Mouse (Mus musculus) stomach, postnatal 0 days (tissue): ENCODE data around the gene Sphk2.

Experiments used
- CTCF ChIP-seq: IDR thresholded peaks from 2 replicates; pipeline ENCODE4 v1.5.1; 2016; ENCODE audit warnings: antibody characterized with exemption, low read depth, mild to moderate bottlenecking, moderate library complexity
- EP300 ChIP-seq: optimal IDR thresholded peaks from 2 replicates; pipeline ENCODE3; 2016; ENCODE audit warnings: antibody characterized with exemption

- no peak for TF ChIP-seq CTCF
- TF ChIP-seq EP300: no peak
Measured at GRCm38 (mm10) chr7:45710477-45711191, 7.2 kb downstream of the Sphk2 start.
